Mouse (Mus musculus) ES-Bruce4 (cell line): ENCODE results near the gene Dock6.

Experiments
- CTCF ChIP-seq: IDR thresholded peaks from one replicate; pipeline ENCODE4 v1.8.1; 2011; ENCODE audit warnings: low read depth, low read length
- EP300 ChIP-seq: IDR thresholded peaks from 2 replicates; pipeline ENCODE4 v1.6.1; 2011; ENCODE audit warnings: low read depth, low read length; ENCODE audit not compliant: insufficient read depth
- POLR2A ChIP-seq: IDR thresholded peaks from one replicate; pipeline ENCODE4 v1.8.1; 2011; ENCODE audit warnings: low read length; ENCODE audit not compliant: insufficient read depth

DNA sequence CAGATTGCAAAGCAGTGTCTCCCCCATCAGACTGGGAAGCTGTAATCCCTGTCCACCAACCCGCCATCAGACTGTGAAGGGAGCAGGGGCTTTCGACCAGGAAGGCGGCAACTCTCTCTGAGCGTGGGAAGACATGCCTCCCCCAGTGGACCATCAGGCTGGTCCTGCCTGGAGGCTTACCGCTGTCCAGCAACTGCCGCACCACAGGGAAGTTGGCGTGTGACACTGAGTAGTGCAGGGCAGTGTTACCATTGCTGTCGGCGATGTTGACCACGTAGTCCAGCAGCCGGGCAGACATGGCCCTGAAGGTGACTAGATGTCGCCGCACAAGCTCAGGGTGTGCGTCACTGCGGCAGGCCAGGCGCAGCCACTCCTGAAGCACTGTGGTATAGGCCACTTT is 78.1 kb downstream of the Dock6 start:
- TF ChIP-seq POLR2A: no peak
- TF ChIP-seq CTCF: no peak
- peak; percentile 67; the same call in 1 of the 2 replicates for TF ChIP-seq EP300
